In genomic region chr4:98864094-98864493, GRCm38 (mm10) we compare ENCODE assay signal across 31 mouse cellular contexts. TPM values are rescaled to one million over a fixed set of nuclear protein-coding genes. Genes with fewer than 3 reads are reported as not detected.
A peak's percentile ranks its signal among the peaks of the same experiment; 100 is the strongest.
DNase-seq lines count a peak whose midpoint lies in the region; ATAC-seq and TF ChIP-seq lines count a peak whose summit lies in the region.
"Had no signal": no experiment of that assay in that cellular context is flagged by ENCODE, and none has a peak within 500 bp of the region (broad histone marks: within the 10 kb centered on the region; RNA-seq: fewer than 3 reads in every experiment).

No protein-coding gene starts in this region.

- H3K4me3 ChIP-seq in liver, adult 2 months (ENCODE audit: insufficient read depth, low read depth, low read length), result no peak overlapping the region
- H3K4me3 ChIP-seq in liver, embryonic 11.5 days (ENCODE audit: low read depth, low read length), result no peak overlapping the region
- H3K4me3 ChIP-seq: embryonic facial prominence, embryonic 12.5 days; embryonic facial prominence, embryonic 15.5 days; forebrain, embryonic 15.5 days; heart, adult 2 months; heart, embryonic 10.5 days; heart, embryonic 13.5 days; hindbrain, embryonic 12.5 days; hindbrain, embryonic 15.5 days had no signal

- no peak for TF ChIP-seq CTCF in liver, adult 2 months (IDR thresholded peaks at IDR 0.05; ENCODE audit: low read depth, low read length)

- WGBS in liver, adult 2 months, result 6% methylated on average over 1 of the region's 2 CpGs
- 43% methylated on average over 1 of the region's 2 CpGs for WGBS in liver, embryonic 11.5 days

- H3K27me3 ChIP-seq in liver, adult 2 months (ENCODE audit: control insufficient read depth, insufficient read depth, low read length), result no peaks in the 10 kb centered on the region
- no peaks in the 10 kb centered on the region for H3K27me3 ChIP-seq in liver, embryonic 11.5 days (replicated peaks; ENCODE audit: control insufficient read depth, insufficient read depth, low read length)
- H3K27me3 ChIP-seq: embryonic facial prominence, embryonic 12.5 days; embryonic facial prominence, embryonic 15.5 days; forebrain, embryonic 15.5 days; heart, embryonic 13.5 days; hindbrain, embryonic 12.5 days; hindbrain, embryonic 15.5 days had no signal

- H3K4me2 ChIP-seq in liver, embryonic 11.5 days, result no peak overlapping the region
- H3K4me2 ChIP-seq: embryonic facial prominence, embryonic 12.5 days; embryonic facial prominence, embryonic 15.5 days; forebrain, embryonic 15.5 days; heart, embryonic 13.5 days; hindbrain, embryonic 12.5 days; hindbrain, embryonic 15.5 days had no signal

- H3K9ac ChIP-seq in liver, adult 2 months (ENCODE audit: low read depth, low read length), result no peak overlapping the region
- no peak overlapping the region for H3K9ac ChIP-seq in liver, embryonic 11.5 days (ENCODE audit: low read depth, low read length)
- H3K9ac ChIP-seq: embryonic facial prominence, embryonic 12.5 days; embryonic facial prominence, embryonic 15.5 days; forebrain, embryonic 15.5 days; heart, embryonic 13.5 days; hindbrain, embryonic 12.5 days; hindbrain, embryonic 15.5 days had no signal

- H3K4me1 ChIP-seq in liver, adult 2 months (ENCODE audit: control insufficient read depth, insufficient read depth, low read length), result no peaks in the 10 kb centered on the region
- no peaks in the 10 kb centered on the region for H3K4me1 ChIP-seq in liver, embryonic 11.5 days (replicated peaks; ENCODE audit: control insufficient read depth, insufficient read depth, low read length)
- H3K4me1 ChIP-seq: embryonic facial prominence, embryonic 12.5 days; embryonic facial prominence, embryonic 15.5 days; heart, embryonic 10.5 days; heart, embryonic 13.5 days; hindbrain, embryonic 12.5 days; hindbrain, embryonic 15.5 days had no signal

- H3K79me2 ChIP-seq in liver, adult 2 months (ENCODE audit: control insufficient read depth, insufficient read depth, low read length), result no peaks in the 10 kb centered on the region

- H3K9me3 ChIP-seq in liver, embryonic 11.5 days (ENCODE audit: control insufficient read depth, low read length), result no peaks in the 10 kb centered on the region; the same call in 1 of the 2 replicates
- H3K9me3 ChIP-seq: embryonic facial prominence, embryonic 15.5 days; forebrain, embryonic 15.5 days; heart, embryonic 10.5 days; hindbrain, embryonic 15.5 days had no signal

- peak; percentile 53 for DNase-seq in liver, adult 2 months (ENCODE audit: extremely low read depth, low read depth, low spot score)
- no peak for DNase-seq in liver, embryonic 11.5 days (ENCODE audit: low spot score)
- DNase-seq in ES-CJ7 (ENCODE audit: low read depth, low spot score) (peak; percentile 95), R1 (ENCODE audit: low read depth, low spot score) (peak; percentile 97)
- DNase-seq in lung, adult 18-20 months, result no peak
- no peak for DNase-seq in ovary, adult 18-20 months (ENCODE audit: low spot score)
- DNase-seq: adrenal gland, postnatal 10 days; adrenal gland, postnatal 36 days; cerebellum, adult 2 months; cerebellum, adult 9-11 months; cerebellum, postnatal 25 days; gastrocnemius, postnatal 25 days; heart, adult 2 months; heart, postnatal 14 days had no signal

- no peak overlapping the region for H3K27ac ChIP-seq in liver, adult 2 months (replicated peaks; ENCODE audit: insufficient read depth, low read depth, low read length)
- no peak overlapping the region for H3K27ac ChIP-seq in liver, embryonic 11.5 days (ENCODE audit: low read depth, low read length)
- H3K27ac ChIP-seq: embryonic facial prominence, embryonic 12.5 days; embryonic facial prominence, embryonic 15.5 days; forebrain, embryonic 15.5 days; heart, adult 2 months; heart, embryonic 10.5 days; heart, embryonic 13.5 days; hindbrain, embryonic 12.5 days; hindbrain, embryonic 15.5 days had no signal

- H3K36me3 ChIP-seq in liver, adult 2 months (ENCODE audit: control insufficient read depth, insufficient read depth, low read length), result no peaks in the 10 kb centered on the region
- H3K36me3 ChIP-seq in liver, embryonic 11.5 days (ENCODE audit: control insufficient read depth, insufficient read depth, low read length), result no peaks in the 10 kb centered on the region
- H3K36me3 ChIP-seq: embryonic facial prominence, embryonic 12.5 days; embryonic facial prominence, embryonic 15.5 days; forebrain, embryonic 15.5 days; heart, embryonic 10.5 days; heart, embryonic 13.5 days; hindbrain, embryonic 12.5 days; hindbrain, embryonic 15.5 days had no signal

- ATAC-seq in liver, embryonic 11.5 days (replicated peaks; ENCODE audit: low FRiP score), result no peak
- ATAC-seq: CD4-positive, CD25-positive, alpha-beta regulatory T cell, adult 4 months; forebrain, embryonic 15.5 days had no signal

- TF ChIP-seq POLR2A in liver, adult 2 months (IDR thresholded peaks at IDR 0.05; ENCODE audit: extremely low read depth, insufficient read depth, low read length), result no peak

RNA-seq across cellular contexts. Expression of gene I0C0044D17Rik, which starts 40.5 kb away (rescaled TPM):
- total RNA-seq in liver, adult 2 months (2014; rRNA removed), result not detected in 2 replicates
- polyA plus RNA-seq in liver, adult 2 months (2012; rRNA removed), result not detected in 2 replicates
- not detected in 2 replicates for polyA plus RNA-seq in liver, embryonic 11.5 days (2014; fragmentation: Nextera tagmentation; extraction: Ambion mirVana)
- total RNA-seq: adrenal gland, adult 18-20 months; adrenal gland, postnatal 10 days; adrenal gland, postnatal 36 days; common myeloid progenitor, adult 5-6 weeks; gastrocnemius, adult 8-10 months; gastrocnemius, postnatal 25 days; heart, adult 2 months; heart, postnatal 14 days; hematopoietic stem cell, adult 5-6 weeks; MEL had no signal
- polyA plus RNA-seq: C2C12; CD4-positive, CD25-positive, alpha-beta regulatory T cell, adult 4 months; cerebellum, adult 2 months; embryonic facial prominence, embryonic 12.5 days; embryonic facial prominence, embryonic 15.5 days; forebrain, embryonic 11.5 days; forebrain, embryonic 15.5 days; heart, adult 2 months; heart, embryonic 10.5 days; heart, embryonic 13.5 days; heart, embryonic 16.5 days; hindbrain, embryonic 12.5 days; hindbrain, embryonic 15.5 days; intestine, embryonic 14.5 days had no signal

RNA-seq across cellular contexts. Expression of gene Kank4, which starts 46.8 kb away (rescaled TPM):
- 0.07 TPM in 1 of 2 replicates, not detected in the other for total RNA-seq in liver, adult 2 months (2014; rRNA removed)
- 0.01 and 0.16 TPM in 2 replicates for polyA plus RNA-seq in liver, adult 2 months (2012; rRNA removed)
- polyA plus RNA-seq in liver, embryonic 11.5 days (2014; fragmentation: Nextera tagmentation; extraction: Ambion mirVana), result 0.13 and 0.33 TPM in 2 replicates
- total RNA-seq: common myeloid progenitor, adult 5-6 weeks; hematopoietic stem cell, adult 5-6 weeks; MEL had no signal
- polyA plus RNA-seq: C2C12; CD4-positive, CD25-positive, alpha-beta regulatory T cell, adult 4 months had no signal

RNA-seq across cellular contexts. Expression of gene Usp1, which starts 59.5 kb away (rescaled TPM):
- 13.4 and 13.9 TPM in 2 replicates for total RNA-seq in liver, adult 2 months (2014; rRNA removed)
- polyA plus RNA-seq in liver, adult 2 months (2012; rRNA removed), result 24.9 and 27.2 TPM in 2 replicates
- polyA plus RNA-seq in liver, embryonic 11.5 days (2014; fragmentation: Nextera tagmentation; extraction: Ambion mirVana), result 109 and 122 TPM in 2 replicates

Comparison
In these comparisons a context has a peak if more than half of its experiments do, and no peak if none do; other contexts are left out.
1. DNase-seq: peak in liver, adult 2 months (single experiment), ES-CJ7 (single experiment) and R1 (single experiment); none in liver, embryonic 11.5 days (single experiment), lung, adult 18-20 months (0 of 2) and ovary, adult 18-20 months (single experiment).